ENCODE assay signal across 21 mouse cellular contexts in the genomic region with DNA sequence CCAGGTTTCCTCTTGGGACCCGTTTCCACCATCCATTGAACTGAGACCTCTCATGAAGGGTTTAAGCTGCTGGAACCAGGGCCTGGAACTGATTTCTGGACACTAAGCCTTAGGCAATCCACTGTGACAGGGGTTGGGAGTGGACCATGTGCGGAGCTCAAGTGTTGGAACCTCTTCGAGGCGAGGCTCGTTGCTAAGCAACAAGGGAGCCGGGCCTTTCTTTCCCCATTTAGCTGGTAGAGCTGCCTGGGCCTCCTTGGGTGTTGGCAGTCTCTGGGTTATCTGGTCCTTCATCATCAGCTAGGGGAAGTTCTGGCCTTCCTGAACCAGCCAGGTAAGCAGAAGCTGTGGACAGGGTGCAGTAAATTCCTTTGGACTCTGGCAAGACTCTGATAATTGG. TPM values are rescaled to one million over a fixed set of nuclear protein-coding genes. Genes with fewer than 3 reads are reported as not detected.
DNase-seq lines count a peak whose midpoint lies in the region; TF ChIP-seq lines count a peak whose summit lies in the region.
"Had no signal": no experiment of that assay in that cellular context is flagged by ENCODE, and none has a peak within 500 bp of the region (broad histone marks: within the 10 kb centered on the region; RNA-seq: fewer than 3 reads in every experiment).

A gene (plus strand): TSS at position 205 of the 400 bp plus-strand sequence.

- WGBS in lung, adult 2 months: 63% methylated on average over 6 of the region's 6 CpGs

- no peak for TF ChIP-seq CTCF in lung, adult 2 months (IDR thresholded peaks at IDR 0.05; ENCODE audit: insufficient read depth, low read length)
- TF ChIP-seq CTCF in testis, adult 2 months (IDR thresholded peaks at IDR 0.05; ENCODE audit: control insufficient read depth, insufficient read depth, insufficient replicate concordance, low read depth, low read length): no peak

- peak; percentile 15 to 31 for DNase-seq in lung, adult 18-20 months
- DNase-seq in lung, adult 2 months: no peak
- DNase-seq in testis, postnatal 10 days (ENCODE audit: low spot score): no peak
- peak; percentile 47 for DNase-seq in ZHBTc4 (ENCODE audit: low read depth, low spot score)
- no peak for DNase-seq in frontal cortex, postnatal 14 days (ENCODE audit: low spot score in 2 of 2)
- DNase-seq: adrenal gland, postnatal 10 days; cerebellum, adult 11 months; cerebellum, adult 8-10 months; cerebellum, postnatal 14 days; embryo, embryonic 11 days; gastrocnemius, postnatal 10 days; heart, adult 2 months; heart, postnatal 14 days had no signal

- H3K4me3 ChIP-seq in lung, adult 2 months (replicated peaks; ENCODE audit: extremely low read depth, low read depth, low read length): no peak within 1 kb of the TSS
- H3K4me3 ChIP-seq in testis, adult 2 months (ENCODE audit: control insufficient read depth, low read depth, low read length): peak within 1 kb of the TSS; percentile 92
- H3K4me3 ChIP-seq: embryonic facial prominence, embryonic 15.5 days; erythroblast, embryonic 14.5 days; forebrain, embryonic 10.5 days; heart, adult 2 months; heart, embryonic 15.5 days; hindbrain, embryonic 10.5 days had no signal

- no peaks in the 10 kb centered on the region for H3K4me1 ChIP-seq in lung, adult 2 months (ENCODE audit: control insufficient read depth, insufficient read depth, low read length)
- peaks cover 5% of the 10 kb centered on the region; the same call in 1 of the 2 replicates for H3K4me1 ChIP-seq in testis, adult 2 months (ENCODE audit: control insufficient read depth, insufficient read depth, low read length)
- H3K4me1 ChIP-seq: embryonic facial prominence, embryonic 15.5 days; forebrain, embryonic 10.5 days; heart, embryonic 15.5 days; hindbrain, embryonic 10.5 days had no signal

- TF ChIP-seq POLR2A in lung, adult 2 months (IDR thresholded peaks at IDR 0.05; ENCODE audit: borderline replicate concordance, extremely low read depth, low read depth, low read length): no peak
- TF ChIP-seq POLR2A in testis, adult 2 months (IDR thresholded peaks at IDR 0.05; ENCODE audit: control insufficient read depth, low read depth, low read length): peak; percentile 65; the same call in 1 of the 2 replicates

- peak within 1 kb of the TSS; percentile 90 for H3K27ac ChIP-seq in testis, adult 2 months (ENCODE audit: control insufficient read depth, insufficient read depth, low read depth, low read length)
- H3K27ac ChIP-seq: embryonic facial prominence, embryonic 15.5 days; forebrain, embryonic 10.5 days; heart, adult 2 months; heart, embryonic 15.5 days; hindbrain, embryonic 10.5 days; hindbrain, embryonic 14.5 days had no signal

- H3K36me3 ChIP-seq in testis, adult 2 months (ENCODE audit: control insufficient read depth, insufficient read depth, low read length): no peaks in the 10 kb centered on the region
- H3K36me3 ChIP-seq: embryonic facial prominence, embryonic 15.5 days; forebrain, embryonic 10.5 days; heart, embryonic 15.5 days; hindbrain, embryonic 10.5 days had no signal

- H3K27me3 ChIP-seq in testis, adult 2 months (ENCODE audit: control insufficient read depth, insufficient read depth, low read length): no peaks in the 10 kb centered on the region
- H3K27me3 ChIP-seq: CH12.LX; embryonic facial prominence, embryonic 15.5 days had no signal

RNA-seq across cellular contexts. Expression of the gene that starts here (rescaled TPM):
- 3.5 and 5.2 TPM in 2 replicates for polyA plus RNA-seq in lung, adult 2 months (2012; rRNA removed)
- 28.9 and 32.9 TPM in 2 replicates for polyA plus RNA-seq in testis, adult 2 months (2012; rRNA removed)
- polyA plus RNA-seq: erythroblast, embryonic 14.5 days had no signal

Comparison
In these comparisons a context has a peak if more than half of its experiments do, and no peak if none do; other contexts are left out.
1. DNase-seq: peak in lung, adult 18-20 months (2 of 2) and ZHBTc4 (single experiment); none in lung, adult 2 months (single experiment), testis, postnatal 10 days (single experiment) and frontal cortex, postnatal 14 days (0 of 2).